Mouse (Mus musculus) limb, embryonic 12.5 days (tissue): ENCODE results near the gene Cx3cr1. TPM values are rescaled to one million over a fixed set of nuclear protein-coding genes. Genes with fewer than 3 reads are reported as not detected.

Experiments used
- ATAC-seq: fragments of 200-750 bp; cut with Nextera tagmentation; 2 replicates; pipeline ENCODE4 v1.8.0; 2017; ENCODE audit warnings: low read depth, moderate TSS enrichment; ENCODE audit not compliant: insufficient number of reproducible peaks, insufficient read depth, low FRiP score, low TSS enrichment
- H3K27ac ChIP-seq: fragments of 300-500 bp; sonication (generic); 2 replicates; pipeline ENCODE4 v1.5.1; 2016; ENCODE audit warnings: mild to moderate bottlenecking, moderate library complexity
- H3K27me3 ChIP-seq: fragments of 300-500 bp; sonication (generic); 2 replicates; pipeline ENCODE4 v1.6.1; 2016; ENCODE audit warnings: mild to moderate bottlenecking, moderate library complexity
- H3K36me3 ChIP-seq: fragments of 300-500 bp; sonication (generic); 2 replicates; pipeline ENCODE4 v1.6.1; 2016; ENCODE audit warnings: mild to moderate bottlenecking, moderate library complexity
- H3K4me1 ChIP-seq: fragments of 300-500 bp; sonication (generic); replicated peaks from 2 replicates; pipeline ENCODE4 v1.6.1; 2016
- H3K4me2 ChIP-seq: fragments of 300-500 bp; sonication (generic); 2 replicates; pipeline ENCODE4 v1.6.1; 2016; ENCODE audit warnings: mild to moderate bottlenecking, moderate library complexity
- H3K4me3 ChIP-seq: fragments of 300-500 bp; sonication (generic); replicated peaks from 2 replicates; pipeline ENCODE4 v1.5.1; 2016; ENCODE audit warnings: mild to moderate bottlenecking
- H3K9ac ChIP-seq: fragments of 300-500 bp; sonication (generic); replicated peaks from 2 replicates; pipeline ENCODE4 v1.6.1; 2016; ENCODE audit warnings: mild to moderate bottlenecking, moderate library complexity
- H3K9me3 ChIP-seq: fragments of 300-500 bp; sonication (generic); 2 replicates; pipeline ENCODE4 v1.6.1; 2016; ENCODE audit warnings: mild to moderate bottlenecking, moderate library complexity
- WGBS: fragments of 180-500 bp; shearing (Covaris S2); methylation state at CpG from one replicate; pipeline ENCODE4 v1.1.7; 2016; 5-methylcytosine and 5-hydroxymethylcytosine counted together
- polyA plus RNA-seq: library from polyadenylated mRNA; unstranded; fragments of >200 nt; fragmentation: Nextera tagmentation; extraction: Ambion mirVana; gene quantifications from 2 replicates; pipeline ENCODE4 v1.2.1, GENCODE M21; 2016

Cx3cr1 gene
- polyA plus RNA-seq, 1 experiment from 2014 or later: 5.9 TPM

- H3K27me3 ChIP-seq: no peaks in the 10 kb centered on the region
- no peak overlapping the region for H3K9ac ChIP-seq
- no peak for ATAC-seq
- H3K4me1 ChIP-seq: peaks cover 42% of the 10 kb centered on the region
- WGBS: 86% methylated on average over 5 of the region's 5 CpGs
- H3K36me3 ChIP-seq: peaks cover 41% of the 10 kb centered on the region
- no peak overlapping the region for H3K4me3 ChIP-seq
- H3K4me2 ChIP-seq: no peak overlapping the region
- no peak overlapping the region for H3K27ac ChIP-seq
- no peaks in the 10 kb centered on the region for H3K9me3 ChIP-seq
These were observed 95.1 kb downstream of the Cx3cr1 start for GRCm38 (mm10) chr9:119974609-119975008.

- 87% methylated on average over 27 of the region's 27 CpGs for WGBS
- H3K9ac ChIP-seq: no peak overlapping the region
- H3K9me3 ChIP-seq: no peaks in the 10 kb centered on the region
- peaks cover 41% of the 10 kb centered on the region for H3K36me3 ChIP-seq
- no peak overlapping the region for H3K4me2 ChIP-seq
- no peak for ATAC-seq
- no peak overlapping the region for H3K27ac ChIP-seq
- H3K4me3 ChIP-seq: no peak overlapping the region
- peaks cover 38% of the 10 kb centered on the region for H3K4me1 ChIP-seq
- H3K27me3 ChIP-seq: no peaks in the 10 kb centered on the region
These were observed 95.7 kb downstream of the Cx3cr1 start for GRCm38 (mm10) chr9:119973869-119974520.

GRCm38 (mm10) chr9:119973281-119973680 lies 96.4 kb downstream of the Cx3cr1 start:
- 91% methylated on average over 23 of the region's 23 CpGs for WGBS
- peaks cover 41% of the 10 kb centered on the region for H3K36me3 ChIP-seq

DNA sequence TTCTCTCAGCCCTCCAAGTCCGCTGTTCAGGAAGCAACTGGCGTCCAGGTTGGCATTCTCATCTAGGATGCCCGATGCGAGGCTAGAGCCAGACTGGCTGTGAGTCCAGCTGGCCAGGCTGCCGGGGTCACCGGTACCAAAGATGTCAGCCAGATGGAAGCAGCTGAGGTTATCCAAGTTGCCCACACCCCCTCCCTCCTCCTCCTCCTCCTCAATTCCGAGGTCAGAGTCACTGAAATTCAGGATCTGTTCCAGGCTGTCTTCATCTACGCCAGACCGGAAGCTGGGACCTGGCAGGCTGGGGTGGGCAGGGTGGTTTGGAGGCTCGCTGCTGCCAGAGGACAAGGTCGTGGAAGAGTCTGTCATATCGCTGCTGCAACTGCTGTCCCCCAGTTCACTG lies 97.1 kb downstream of the Cx3cr1 start:
- no peak for ATAC-seq
- no peaks in the 10 kb centered on the region for H3K27me3 ChIP-seq
- no peak overlapping the region for H3K4me3 ChIP-seq
- peaks cover 24% of the 10 kb centered on the region for H3K4me1 ChIP-seq
- H3K36me3 ChIP-seq: peaks cover 41% of the 10 kb centered on the region
- H3K9ac ChIP-seq: no peak overlapping the region
- no peaks in the 10 kb centered on the region for H3K9me3 ChIP-seq
- H3K4me2 ChIP-seq: no peak overlapping the region
- WGBS: 91% methylated on average over 12 of the region's 12 CpGs
- H3K27ac ChIP-seq: no peak overlapping the region

More at GRCm38 (mm10) chr9:119973281-119973680, 96.4 kb downstream of the Cx3cr1 start:
- Histone ChIP-seq H3K4me2 (no peak overlapping the region), H3K4me3 (no peak overlapping the region), H3K4me1 (peaks cover 31% of the 10 kb centered on the region), H3K27me3 (no peaks in the 10 kb centered on the region), H3K9ac (no peak overlapping the region), H3K27ac (no peak overlapping the region), H3K9me3 (no peaks in the 10 kb centered on the region)
- no peak for ATAC-seq

DNA sequence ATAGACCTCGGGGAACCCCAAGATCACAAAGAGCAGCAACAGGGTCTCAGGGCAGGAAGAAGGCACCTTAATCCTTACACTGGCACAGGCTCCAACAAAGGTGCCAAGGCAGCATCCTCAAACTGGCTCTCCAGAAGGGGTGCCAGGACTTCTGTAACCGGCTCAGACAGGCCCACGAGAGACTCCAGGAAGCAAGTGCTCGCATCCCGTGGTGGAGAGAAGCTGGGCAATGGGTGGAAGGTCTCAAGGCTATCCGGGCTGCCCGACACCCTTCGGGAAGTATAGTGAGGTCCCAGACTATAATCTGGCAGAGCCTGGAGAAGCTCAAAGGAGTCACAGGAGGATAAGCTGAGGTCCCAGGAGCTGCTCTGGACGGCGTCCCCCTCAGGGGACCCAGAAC lies 97.5 kb downstream of the Cx3cr1 start:
- peaks cover 41% of the 10 kb centered on the region for H3K36me3 ChIP-seq
- H3K27ac ChIP-seq: no peak overlapping the region
- H3K4me3 ChIP-seq: no peak overlapping the region
- H3K9me3 ChIP-seq: no peaks in the 10 kb centered on the region
- no peaks in the 10 kb centered on the region for H3K27me3 ChIP-seq
- peaks cover 20% of the 10 kb centered on the region for H3K4me1 ChIP-seq
- no peak overlapping the region for H3K4me2 ChIP-seq
- no peak overlapping the region for H3K9ac ChIP-seq
- WGBS: 90% methylated on average over 10 of the region's 10 CpGs
- no peak for ATAC-seq

DNA sequence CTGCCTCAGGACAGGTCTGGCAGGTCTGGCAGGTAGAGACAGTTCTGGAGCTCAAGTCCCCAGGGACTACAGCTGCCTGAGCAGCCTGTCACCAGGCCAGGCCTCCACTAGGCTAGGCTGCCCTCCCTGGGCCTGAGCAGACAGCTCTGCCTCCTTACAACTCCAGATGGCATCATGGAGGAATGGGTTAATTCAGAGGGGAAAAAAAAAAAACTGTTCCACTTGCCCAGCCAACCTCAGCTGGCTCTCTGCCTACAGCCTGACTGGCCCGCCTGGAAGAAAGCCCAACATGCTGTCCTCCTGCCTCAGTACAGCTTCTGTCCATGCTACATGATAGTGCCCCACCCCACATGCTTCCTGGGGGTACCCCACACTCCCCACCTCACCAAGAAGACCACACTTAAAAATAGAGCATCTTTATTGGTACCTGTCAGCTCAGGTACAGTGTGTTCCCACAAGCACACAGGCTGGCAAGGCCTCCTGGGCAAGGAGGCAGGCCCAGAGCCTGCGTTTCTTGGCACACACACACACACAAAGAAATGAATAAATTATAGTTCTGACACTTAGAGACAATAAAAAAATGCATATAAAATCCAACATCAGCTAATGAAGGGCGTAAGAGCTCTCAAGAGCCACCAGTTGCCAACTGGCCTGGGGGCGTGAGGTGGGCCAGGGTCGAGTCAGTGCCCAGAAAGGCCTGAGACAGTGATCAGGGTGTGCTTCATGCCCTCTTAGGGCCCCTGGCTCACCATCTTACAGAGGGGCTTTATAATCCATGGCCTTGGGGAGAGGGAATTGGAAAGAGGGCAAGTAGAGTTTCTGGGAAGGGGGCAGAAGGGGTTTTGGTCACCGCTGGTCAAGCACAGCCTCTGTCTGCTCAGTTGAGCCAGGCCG lies 98.7 kb downstream of the Cx3cr1 start:
- no peak overlapping the region for H3K9ac ChIP-seq
- H3K4me2 ChIP-seq: no peak overlapping the region
- no peak overlapping the region for H3K4me3 ChIP-seq
- H3K36me3 ChIP-seq: peaks cover 41% of the 10 kb centered on the region
- 77% methylated on average over 7 of the region's 7 CpGs for WGBS
- H3K27me3 ChIP-seq: no peaks in the 10 kb centered on the region
- no peaks in the 10 kb centered on the region for H3K9me3 ChIP-seq
- H3K4me1 ChIP-seq: peaks cover 10% of the 10 kb centered on the region
- no peak overlapping the region for H3K27ac ChIP-seq
- no peak for ATAC-seq

GRCm38 (mm10) chr9:119970221-119970620 lies 99.5 kb downstream of the Cx3cr1 start:
- Histone ChIP-seq H3K27ac (no peak overlapping the region), H3K36me3 (peaks cover 40% of the 10 kb centered on the region), H3K9me3 (no peaks in the 10 kb centered on the region), H3K4me3 (no peak overlapping the region), H3K4me1 (peaks cover 10% of the 10 kb centered on the region), H3K4me2 (no peak overlapping the region), H3K9ac (no peak overlapping the region), H3K27me3 (no peaks in the 10 kb centered on the region)
- ATAC-seq: no peak
- 46% methylated on average over 6 of the region's 6 CpGs for WGBS

- Histone ChIP-seq H3K4me3 (no peak overlapping the region), H3K27ac (no peak overlapping the region), H3K9ac (no peak overlapping the region), H3K36me3 (peaks cover 36% of the 10 kb centered on the region), H3K4me1 (peaks cover 10% of the 10 kb centered on the region), H3K27me3 (no peaks in the 10 kb centered on the region), H3K4me2 (no peak overlapping the region), H3K9me3 (no peaks in the 10 kb centered on the region)
- ATAC-seq: no peak
- 84% methylated on average over 7 of the region's 7 CpGs for WGBS
These were observed 99.9 kb downstream of the Cx3cr1 start for GRCm38 (mm10) chr9:119969811-119970210.

DNA sequence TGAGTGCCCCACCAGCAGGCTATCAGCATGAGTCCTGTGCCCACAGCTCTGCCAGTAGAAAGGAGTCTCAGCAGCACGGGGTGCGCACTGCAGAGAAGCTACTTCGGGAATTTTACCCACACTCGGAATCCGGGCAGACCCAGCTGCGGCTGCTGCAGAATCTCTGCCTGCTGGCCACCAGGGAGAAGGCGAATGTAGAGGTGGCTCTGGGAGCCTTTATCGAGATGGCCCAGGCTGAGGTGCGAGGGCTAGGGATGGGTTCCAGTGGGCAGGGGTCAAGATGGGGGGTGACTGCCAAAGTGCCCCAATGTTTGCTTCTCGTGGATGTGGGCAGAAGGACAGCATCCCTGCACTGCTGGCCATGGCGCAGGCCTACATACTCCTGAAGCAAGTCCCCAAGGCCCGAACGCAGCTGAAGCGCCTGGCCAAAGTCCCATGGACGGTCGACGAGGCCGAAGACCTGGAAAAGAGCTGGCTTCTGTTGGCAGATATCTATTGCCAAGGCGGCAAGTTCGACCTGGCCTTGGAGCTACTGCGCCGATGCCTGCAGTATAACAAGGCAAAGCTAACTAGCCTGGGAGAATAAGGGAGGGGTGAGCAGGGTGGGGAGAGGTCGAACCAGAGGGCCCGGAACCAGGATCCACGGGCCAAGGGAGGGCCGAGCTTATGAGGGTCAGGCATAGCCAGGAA lies 103.3 kb downstream of the Cx3cr1 start:
- ATAC-seq: no peak
- no peaks in the 10 kb centered on the region for H3K9me3 ChIP-seq
- H3K27ac ChIP-seq: no peak overlapping the region
- H3K36me3 ChIP-seq: peaks cover 5% of the 10 kb centered on the region; the same call in 1 of the 2 replicates
- peaks cover 19% of the 10 kb centered on the region for H3K4me1 ChIP-seq
- 87% methylated on average over 26 of the region's 26 CpGs for WGBS
- no peak overlapping the region for H3K4me3 ChIP-seq
- H3K4me2 ChIP-seq: no peak overlapping the region
- H3K27me3 ChIP-seq: peaks cover 17% of the 10 kb centered on the region; the same call in 1 of the 2 replicates
- no peak overlapping the region for H3K9ac ChIP-seq

DNA sequence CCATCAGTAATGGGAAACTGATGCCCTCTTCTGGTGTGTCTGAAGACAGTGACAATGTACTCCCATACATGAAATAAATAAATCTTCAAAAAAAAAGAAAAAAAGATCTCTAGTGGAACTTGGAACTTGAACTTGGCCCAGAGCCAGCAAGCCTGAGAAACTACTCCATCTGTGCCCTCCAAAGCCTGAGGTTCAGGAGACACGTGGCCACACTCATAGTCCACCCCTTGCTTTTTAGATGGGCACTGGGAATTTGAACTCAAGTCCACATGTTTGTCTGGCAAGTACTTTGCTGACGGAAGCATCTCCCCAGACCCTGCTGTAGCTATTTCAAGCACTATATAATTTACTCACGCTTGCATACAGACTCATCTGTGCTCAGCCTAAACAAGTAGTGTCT lies 104.5 kb downstream of the Cx3cr1 start:
- Histone ChIP-seq H3K4me2 (no peak overlapping the region), H3K4me1 (peaks cover 11% of the 10 kb centered on the region), H3K9ac (no peak overlapping the region), H3K27me3 (peaks cover 17% of the 10 kb centered on the region; the same call in 1 of the 2 replicates), H3K27ac (no peak overlapping the region), H3K9me3 (no peaks in the 10 kb centered on the region), H3K4me3 (no peak overlapping the region), H3K36me3 (no peaks in the 10 kb centered on the region)
- 82% methylated on average over 3 of the region's 3 CpGs for WGBS
- ATAC-seq: no peak

- H3K4me1 ChIP-seq: peaks cover 9% of the 10 kb centered on the region
- WGBS: 87% methylated on average over 3 of the region's 3 CpGs
- no peak for ATAC-seq
- H3K27ac ChIP-seq: no peak overlapping the region
- no peaks in the 10 kb centered on the region for H3K9me3 ChIP-seq
- no peaks in the 10 kb centered on the region for H3K36me3 ChIP-seq
- H3K9ac ChIP-seq: no peak overlapping the region
- peaks cover 17% of the 10 kb centered on the region; the same call in 1 of the 2 replicates for H3K27me3 ChIP-seq
- H3K4me2 ChIP-seq: no peak overlapping the region
- no peak overlapping the region for H3K4me3 ChIP-seq
These were observed 105.5 kb downstream of the Cx3cr1 start for GRCm38 (mm10) chr9:119964206-119964605.
